Mouse (Mus musculus): ENCODE results near the gene C130032M10Rik. TPM values are rescaled to one million over a fixed set of nuclear protein-coding genes. Genes with fewer than 3 reads are reported as not detected.

C130032M10Rik gene
- polyA plus RNA-seq, 1 experiment from 2014 or later: not detected

DNA sequence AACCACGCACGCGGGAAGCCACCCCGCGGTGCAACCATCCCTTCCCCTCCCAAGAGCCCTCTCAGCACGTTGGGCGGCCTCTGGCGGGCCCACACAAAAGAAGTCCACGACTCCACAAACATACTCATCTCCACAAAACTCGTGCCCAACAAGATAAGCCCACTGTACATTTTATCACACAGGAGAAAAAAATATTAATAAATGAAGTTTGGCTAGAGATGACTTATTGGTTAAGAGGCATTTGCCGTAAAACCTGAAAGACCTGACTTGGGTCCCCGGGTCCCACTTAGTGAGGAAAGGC is 46.1 kb downstream of the C130032M10Rik start:
- Histone ChIP-seq H3K36me3 (ENCODE audit: control insufficient read depth, insufficient read depth, low read length) (no peaks in the 10 kb centered on the region), H3K9me3 (ENCODE audit: control insufficient read depth, low read length) (no peaks in the 10 kb centered on the region), H3K9ac (ENCODE audit: low read length) (peak overlapping the region; percentile 72), H3K4me2 (peak overlapping the region; percentile 92), H3K4me3 (ENCODE audit: low read depth, low read length) (peak overlapping the region; percentile 74), H3K27ac (ENCODE audit: low read depth, low read length) (no peak overlapping the region), H3K27me3 (ENCODE audit: control insufficient read depth, insufficient read depth, low read length) (no peaks in the 10 kb centered on the region), H3K4me1 (ENCODE audit: control insufficient read depth, insufficient read depth, low read length) (peaks cover 29% of the 10 kb centered on the region)
- DNase-seq (ENCODE audit: low spot score, missing footprints) (peak; percentile 96), ATAC-seq (ENCODE audit: low FRiP score) (no peak)
- 1% methylated on average over 12 of the region's 12 CpGs for WGBS

DNA sequence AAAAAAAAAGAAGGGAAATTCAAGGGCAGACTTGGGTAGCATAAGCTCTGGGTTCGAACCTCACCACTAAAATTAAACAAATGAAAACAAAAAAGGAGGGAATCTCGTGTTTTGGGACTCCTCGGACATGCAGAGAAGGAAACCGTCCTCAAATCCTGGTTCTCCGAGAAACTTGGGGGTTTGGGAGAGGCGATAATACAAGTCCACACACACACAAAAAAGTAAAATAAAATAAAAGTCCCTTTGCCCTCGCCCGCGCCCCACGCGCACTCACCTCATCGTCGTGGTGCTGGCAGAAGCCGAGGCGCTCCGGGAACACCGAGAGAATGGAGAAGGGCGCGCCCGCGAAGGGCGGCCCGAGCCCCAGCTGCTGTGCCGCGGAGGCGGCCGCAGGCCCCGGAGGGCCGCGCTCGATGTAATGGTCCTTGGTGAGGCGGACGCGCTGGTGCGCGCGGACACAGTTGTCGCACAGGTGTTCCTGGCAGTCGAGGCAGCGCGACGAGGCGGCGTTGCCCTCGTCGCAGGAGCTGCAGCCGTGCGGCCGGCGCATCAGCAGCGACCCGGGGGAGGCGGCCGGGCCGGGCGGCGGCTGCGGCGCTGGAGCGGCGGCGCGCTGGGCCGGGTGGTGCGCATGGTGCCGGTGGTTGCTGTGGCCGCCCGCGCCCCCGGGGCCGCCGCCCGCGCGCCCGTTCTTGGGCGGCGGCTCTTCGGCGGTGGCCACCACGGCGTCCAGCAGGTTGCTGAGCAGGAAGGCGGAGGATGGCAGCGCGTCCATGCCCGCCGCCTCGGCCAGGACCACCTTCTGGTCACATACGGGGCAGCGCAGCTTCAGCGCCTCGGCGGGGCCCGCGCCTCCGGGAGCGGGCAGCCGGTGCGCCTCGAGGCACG is 46.8 kb downstream of the C130032M10Rik start:
- Histone ChIP-seq H3K4me1 (ENCODE audit: control insufficient read depth, insufficient read depth, low read length) (peaks cover 29% of the 10 kb centered on the region), H3K9me3 (ENCODE audit: control insufficient read depth, low read length) (no peaks in the 10 kb centered on the region), H3K27ac (ENCODE audit: low read depth, low read length) (no peak overlapping the region; the same call in 1 of the 2 replicates), H3K9ac (ENCODE audit: low read length) (peak overlapping the region; percentile 72), H3K4me2 (peak overlapping the region; percentile 92), H3K4me3 (ENCODE audit: low read depth, low read length) (peak overlapping the region; percentile 74), H3K27me3 (ENCODE audit: control insufficient read depth, insufficient read depth, low read length) (no peaks in the 10 kb centered on the region), H3K36me3 (ENCODE audit: control insufficient read depth, insufficient read depth, low read length) (no peaks in the 10 kb centered on the region)
- under 1% methylated on average over 89 of the region's 101 CpGs for WGBS
- DNase-seq (ENCODE audit: low spot score, missing footprints): peak; percentile 97
- ATAC-seq (ENCODE audit: low FRiP score): peak; percentile 28; the same call in 1 of the 2 replicates

DNA sequence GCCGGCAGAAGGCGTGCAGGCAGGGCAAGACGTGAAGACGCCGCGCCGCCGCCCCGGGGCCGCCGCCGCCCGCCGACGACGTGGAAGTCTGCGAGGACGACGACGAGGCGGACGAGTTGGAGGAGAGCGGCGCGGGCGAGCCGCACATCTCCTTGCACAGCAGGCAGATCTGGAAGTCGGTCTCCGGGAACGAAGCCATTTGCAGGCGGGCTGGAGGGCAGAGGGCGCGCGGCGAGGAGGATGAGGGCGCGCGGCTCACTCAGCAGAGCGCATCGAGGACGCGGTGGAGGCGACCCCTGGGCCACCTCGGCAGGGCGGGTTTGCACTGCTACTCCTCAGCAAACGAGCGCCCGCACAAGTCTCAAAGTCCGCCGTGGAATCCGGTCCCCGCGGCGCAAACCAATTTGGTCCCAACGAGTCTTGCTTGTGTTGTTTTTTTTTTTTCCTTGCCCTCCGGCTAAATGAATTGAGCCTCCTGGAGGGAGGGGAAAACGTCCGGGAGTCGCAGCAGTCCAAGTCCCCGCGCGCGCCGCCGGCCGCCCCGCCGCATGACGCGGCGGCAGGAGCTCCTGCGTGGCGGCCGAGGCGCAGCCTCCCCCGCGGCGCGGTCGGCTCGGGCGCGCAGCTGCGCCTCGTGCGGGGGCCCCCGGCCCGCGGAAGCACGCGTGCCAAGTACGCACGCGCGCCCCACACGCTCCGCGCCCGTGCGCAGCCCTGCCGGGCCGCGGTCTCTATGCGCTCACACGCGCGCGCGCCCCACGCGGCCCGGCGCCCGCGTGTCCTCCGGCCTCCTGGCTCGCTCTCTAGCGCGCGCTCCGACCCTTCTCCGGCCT is 47.6 kb downstream of the C130032M10Rik start:
- Histone ChIP-seq H3K4me2 (peak overlapping the region; percentile 92), H3K4me1 (ENCODE audit: control insufficient read depth, insufficient read depth, low read length) (peaks cover 29% of the 10 kb centered on the region), H3K27me3 (ENCODE audit: control insufficient read depth, insufficient read depth, low read length) (no peaks in the 10 kb centered on the region), H3K27ac (ENCODE audit: low read depth, low read length) (peak overlapping the region; percentile 81), H3K9me3 (ENCODE audit: control insufficient read depth, low read length) (no peaks in the 10 kb centered on the region), H3K9ac (ENCODE audit: low read length) (peak overlapping the region; percentile 72), H3K36me3 (ENCODE audit: control insufficient read depth, insufficient read depth, low read length) (no peaks in the 10 kb centered on the region), H3K4me3 (ENCODE audit: low read depth, low read length) (peak overlapping the region; percentile 74)
- under 1% methylated on average over 111 of the region's 122 CpGs for WGBS
- ATAC-seq (ENCODE audit: low FRiP score) (peak; percentile 31), DNase-seq (ENCODE audit: low spot score, missing footprints) (peak; percentile 97)

DNA sequence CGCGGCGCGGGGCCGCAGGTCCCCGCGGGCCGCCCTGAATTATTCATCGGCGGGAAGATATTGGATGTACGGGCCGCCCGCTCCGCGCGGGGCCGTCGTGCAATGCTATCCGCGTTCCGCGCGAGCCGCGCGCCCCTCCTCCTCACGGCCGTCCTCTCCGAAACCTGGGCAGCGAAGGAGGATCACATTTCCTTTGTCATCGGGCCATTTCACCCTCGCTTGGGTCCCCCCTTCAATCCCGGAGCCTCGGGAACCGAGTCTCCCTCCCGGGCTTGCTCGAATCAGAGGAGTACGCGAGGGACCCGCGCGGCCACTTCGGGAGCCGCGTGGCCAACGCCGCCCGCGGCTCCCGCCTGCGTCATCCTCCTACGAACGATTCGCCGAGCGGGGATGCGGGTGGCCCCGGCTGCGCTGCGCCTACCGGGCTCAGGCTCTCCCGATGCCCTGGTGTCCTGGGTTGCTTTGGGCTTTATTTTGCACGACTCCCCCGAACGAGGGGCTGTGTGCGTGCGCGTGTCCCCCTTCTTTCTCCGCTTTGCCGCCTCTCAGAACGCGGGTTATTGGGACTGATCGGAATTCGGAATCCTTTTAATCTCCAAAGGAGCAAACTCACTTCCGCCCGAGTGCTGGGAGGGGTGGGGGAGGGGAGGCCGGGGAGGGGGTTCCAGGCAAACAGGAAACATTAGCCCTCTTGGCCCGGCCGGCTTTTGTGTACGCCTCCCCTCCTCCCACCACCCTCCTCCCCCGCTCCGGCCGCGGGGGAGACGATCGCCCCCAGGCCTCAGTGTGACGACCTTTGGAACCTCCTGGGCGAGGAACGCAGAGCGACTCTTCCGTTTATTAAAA is 48.5 kb downstream of the C130032M10Rik start, which contains the start of gene Trim71:
Trim71 (minus strand) TSS at position 609 of the 846 bp plus-strand sequence.
- peaks cover 29% of the 10 kb centered on the region for H3K4me1 ChIP-seq (ENCODE audit: control insufficient read depth, insufficient read depth, low read length)
- peak; percentile 98 for DNase-seq (ENCODE audit: low spot score, missing footprints)
- under 1% methylated on average over 90 of the region's 91 CpGs for WGBS

DNA sequence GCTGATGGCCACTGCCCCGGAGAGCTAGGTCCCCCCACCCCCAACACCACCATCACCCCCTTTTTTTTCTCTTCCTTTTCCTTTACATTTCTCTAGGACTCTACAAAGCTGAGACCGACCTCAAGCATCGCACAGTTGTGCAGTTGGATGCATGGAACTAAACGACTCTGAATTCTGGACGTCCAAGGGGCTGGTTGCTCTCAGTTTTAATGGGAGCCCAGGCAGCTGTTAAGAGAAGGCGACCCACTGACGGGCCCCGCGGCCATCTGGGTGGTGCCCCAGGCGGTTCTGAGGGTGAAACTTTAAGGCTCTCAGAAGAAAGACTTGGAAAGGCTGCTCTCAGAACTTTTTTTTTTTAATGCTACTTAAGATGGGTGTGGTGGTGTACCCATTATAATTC is 49.2 kb downstream of the C130032M10Rik start:
- H3K9me3 ChIP-seq (ENCODE audit: control insufficient read depth, low read length): no peaks in the 10 kb centered on the region
- H3K4me3 ChIP-seq (ENCODE audit: low read depth, low read length): peak overlapping the region; percentile 74
- WGBS: under 1% methylated on average over 10 of the region's 10 CpGs
- peak overlapping the region; percentile 92 for H3K4me2 ChIP-seq
- peak overlapping the region; percentile 72 for H3K9ac ChIP-seq (ENCODE audit: low read length)
- DNase-seq (ENCODE audit: low spot score, missing footprints): peak; percentile 92
- no peaks in the 10 kb centered on the region for H3K27me3 ChIP-seq (ENCODE audit: control insufficient read depth, insufficient read depth, low read length)
- no peaks in the 10 kb centered on the region for H3K36me3 ChIP-seq (ENCODE audit: control insufficient read depth, insufficient read depth, low read length)
- no peak for ATAC-seq (ENCODE audit: low FRiP score)
- H3K27ac ChIP-seq (ENCODE audit: low read depth, low read length): peak overlapping the region; percentile 81
- peaks cover 25% of the 10 kb centered on the region for H3K4me1 ChIP-seq (ENCODE audit: control insufficient read depth, insufficient read depth, low read length)

More for the DNA sequence above, 48.5 kb downstream of the C130032M10Rik start, which contains the start of gene Trim71:
- ATAC-seq (ENCODE audit: low FRiP score): peak; percentile 78
- H3K9me3 ChIP-seq (ENCODE audit: control insufficient read depth, low read length): no peaks in the 10 kb centered on the region
- no peaks in the 10 kb centered on the region for H3K36me3 ChIP-seq (ENCODE audit: control insufficient read depth, insufficient read depth, low read length)
- H3K27me3 ChIP-seq (ENCODE audit: control insufficient read depth, insufficient read depth, low read length): no peaks in the 10 kb centered on the region
- peak within 1 kb of the TSS; percentile 92 for H3K4me2 ChIP-seq
- peak within 1 kb of the TSS; percentile 72 for H3K9ac ChIP-seq (ENCODE audit: low read length)
- peak within 1 kb of the TSS; percentile 81 for H3K27ac ChIP-seq (ENCODE audit: low read depth, low read length)
- H3K4me3 ChIP-seq (ENCODE audit: low read depth, low read length): peak within 1 kb of the TSS; percentile 74

Other genes with a start within 250 kb of the C130032M10Rik start
- not detected in 2 replicates for gene Bcl2a1c, start 185.6 kb upstream of the C130032M10Rik start, polyA plus RNA-seq (2014; fragmentation: Nextera tagmentation; extraction: Ambion mirVana)
- 37.6 and 38.7 TPM in 2 replicates for gene Crtap, start 125.0 kb upstream of the C130032M10Rik start, polyA plus RNA-seq (2014; fragmentation: Nextera tagmentation; extraction: Ambion mirVana)
- 20.9 and 25.6 TPM in 2 replicates for gene Glb1, start 114.6 kb upstream of the C130032M10Rik start, polyA plus RNA-seq (2014; fragmentation: Nextera tagmentation; extraction: Ambion mirVana)
- 3.1 and 3.8 TPM in 2 replicates for gene Tmppe, start 114.6 kb upstream of the C130032M10Rik start, polyA plus RNA-seq (2014; fragmentation: Nextera tagmentation; extraction: Ambion mirVana)
- not detected in 2 replicates for gene Ccr4, start 10.8 kb upstream of the C130032M10Rik start, polyA plus RNA-seq (2014; fragmentation: Nextera tagmentation; extraction: Ambion mirVana)
- gene Trim71, start 48.7 kb downstream of the C130032M10Rik start, polyA plus RNA-seq (2014; fragmentation: Nextera tagmentation; extraction: Ambion mirVana): 1.6 and 2.2 TPM in 2 replicates
- 67.4 and 69.3 TPM in 2 replicates for gene Cnot10, start 124.5 kb downstream of the C130032M10Rik start, polyA plus RNA-seq (2014; fragmentation: Nextera tagmentation; extraction: Ambion mirVana)
- gene Dync1li1, start 173.1 kb downstream of the C130032M10Rik start, polyA plus RNA-seq (2014; fragmentation: Nextera tagmentation; extraction: Ambion mirVana): 79.4 and 99.6 TPM in 2 replicates
- gene Cmtm6, start 215.4 kb downstream of the C130032M10Rik start, polyA plus RNA-seq (2014; fragmentation: Nextera tagmentation; extraction: Ambion mirVana): 26.0 and 26.1 TPM in 2 replicates

All from midbrain, embryonic 11.5 days (tissue).